Mouse (Mus musculus) CH12.LX (cell line): ENCODE measurements around the gene Cacna2d2. TPM values are rescaled to one million over a fixed set of nuclear protein-coding genes. Genes with fewer than 3 reads are reported as not detected.

Experiments
- DNase-seq: peaks from one replicate; pipeline ENCODE4 v3.0.0-alpha.2; 2013; ENCODE audit errors: extremely low read depth
- H3K27ac ChIP-seq: 2 replicates; pipeline ENCODE4 v1.5.1; 2012; ENCODE audit warnings: low read depth, mild to moderate bottlenecking, control low read depth, moderate library complexity; ENCODE audit not compliant: insufficient read depth
- H3K27me3 ChIP-seq: replicated peaks from 2 replicates; pipeline ENCODE3; 2012; ENCODE audit warnings: inconsistent platforms
- H3K36me3 ChIP-seq, 2 experiments: replicated peaks in 1 of 2; 2 replicates each; pipeline versions ENCODE3 to v1.6.1; 2012; ENCODE audit warnings: inconsistent platforms in 1 of 2, low read length in 1 of 2, mild to moderate bottlenecking in 1 of 2, mixed read lengths in 1 of 2, moderate library complexity in 1 of 2; ENCODE audit not compliant: control insufficient read depth in 1 of 2, insufficient read depth in 1 of 2
- H3K4me1 ChIP-seq, 2 experiments: 2 replicates each; pipeline ENCODE4 v1.6.1; 2012; ENCODE audit warnings: inconsistent platforms in 1 of 2, moderate library complexity in 1 of 2; ENCODE audit not compliant: insufficient read depth in 2 of 2, control insufficient read depth in 1 of 2
- H3K4me2 ChIP-seq: 2 replicates; pipeline ENCODE4 v1.6.1; 2012; ENCODE audit warnings: low read depth, mild to moderate bottlenecking, control low read depth; ENCODE audit not compliant: poor library complexity, insufficient read depth, severe bottlenecking
- H3K4me3 ChIP-seq, 3 experiments: fragments of 150-350 bp in 1 of 3; sonication (generic) in 1 of 3; replicated peaks in 1 of 3; 2 replicates each; pipeline versions ENCODE3 to v1.5.1; 2011 to 2012; ENCODE audit warnings: low read depth in 2 of 3, low read length in 2 of 3, mild to moderate bottlenecking in 2 of 3, moderate library complexity in 2 of 3, control low read depth in 1 of 3, improper control_type of control experiment in 1 of 3, inconsistent platforms in 1 of 3, mixed read lengths in 1 of 3; ENCODE audit not compliant: poor library complexity in 1 of 3
- H3K79me2 ChIP-seq: replicated peaks from 2 replicates; pipeline ENCODE4 v1.6.1; 2012; ENCODE audit warnings: mild to moderate bottlenecking, moderate library complexity; ENCODE audit not compliant: control insufficient read depth, poor library complexity, insufficient read depth, severe bottlenecking; ENCODE audit errors: extremely low read depth
- H3K9ac ChIP-seq: 2 replicates; pipeline ENCODE4 v1.6.1; 2012; ENCODE audit warnings: low read depth, mild to moderate bottlenecking, control low read depth, moderate library complexity; ENCODE audit not compliant: insufficient read depth
- H3K9me3 ChIP-seq: replicated peaks from 2 replicates; pipeline ENCODE3; 2012; ENCODE audit warnings: low read length, inconsistent platforms, mixed read lengths
- BHLHE40 ChIP-seq: IDR thresholded peaks from 2 replicates; pipeline ENCODE4 v1.6.1; 2011; ENCODE audit warnings: mild to moderate bottlenecking, low read depth, low read length, improper control_type of control experiment
- E2F4 ChIP-seq: IDR thresholded peaks from 2 replicates; pipeline ENCODE4 v1.6.1; 2011; ENCODE audit warnings: low read depth, low read length, improper control_type of control experiment; ENCODE audit not compliant: insufficient replicate concordance
- ELF1 ChIP-seq: IDR thresholded peaks from 2 replicates; pipeline ENCODE4 v1.6.1; 2014; ENCODE audit warnings: low read depth, mild to moderate bottlenecking, inconsistent platforms, low read length, improper control_type of control experiment
- EP300 ChIP-seq: IDR thresholded peaks from 2 replicates; pipeline ENCODE4 v1.6.1; 2011; ENCODE audit warnings: low read length, improper control_type of control experiment
- GABPA ChIP-seq: IDR thresholded peaks from 2 replicates; pipeline ENCODE4 v1.6.1; 2012; ENCODE audit warnings: low read depth, low read length, improper control_type of control experiment, inconsistent platforms; ENCODE audit not compliant: insufficient replicate concordance
- HCFC1 ChIP-seq: IDR thresholded peaks from 2 replicates; pipeline ENCODE4 v1.6.1; 2012; ENCODE audit warnings: low read depth, mild to moderate bottlenecking, inconsistent platforms, low read length, improper control_type of control experiment
- JUND ChIP-seq: conservative IDR thresholded peaks from 2 replicates; pipeline ENCODE4 v1.6.1; 2011; ENCODE audit warnings: low read depth, low read length, improper control_type of control experiment
- KAT2A ChIP-seq: IDR thresholded peaks from 2 replicates; pipeline ENCODE4 v1.6.1; 2012; ENCODE audit warnings: low read length, improper control_type of control experiment, inconsistent platforms; ENCODE audit not compliant: insufficient replicate concordance
- MAFK ChIP-seq: IDR thresholded peaks from 2 replicates; pipeline ENCODE4 v1.6.1; 2011; ENCODE audit warnings: low read length, improper control_type of control experiment; ENCODE audit not compliant: insufficient replicate concordance
- NELFE ChIP-seq: IDR thresholded peaks from 2 replicates; pipeline ENCODE4 v1.6.1; 2011; ENCODE audit warnings: low read depth, low read length, improper control_type of control experiment
- POLR2A ChIP-seq: IDR thresholded peaks from 2 replicates; pipeline ENCODE4 v1.6.1; 2011; ENCODE audit warnings: low read depth, mild to moderate bottlenecking, improper control_type of control experiment, low read length
- POLR2AphosphoS2 ChIP-seq: IDR thresholded peaks from 2 replicates; pipeline ENCODE4 v1.6.1; 2011; ENCODE audit warnings: low read depth, low read length, improper control_type of control experiment
- RAD21 ChIP-seq: IDR thresholded peaks from 2 replicates; pipeline ENCODE4 v1.6.1; 2011; ENCODE audit warnings: low read depth, mild to moderate bottlenecking, low read length, improper control_type of control experiment, moderate library complexity
- SIN3A ChIP-seq: IDR thresholded peaks from 2 replicates; pipeline ENCODE4 v1.6.1; 2012; ENCODE audit warnings: low read length, improper control_type of control experiment, inconsistent platforms
- UBTF ChIP-seq: IDR thresholded peaks from 2 replicates; pipeline ENCODE4 v1.6.1; 2012; ENCODE audit warnings: low read depth, mild to moderate bottlenecking, inconsistent platforms, low read length, improper control_type of control experiment, moderate library complexity
- USF2 ChIP-seq: conservative IDR thresholded peaks from 2 replicates; pipeline ENCODE4 v1.6.1; 2011; ENCODE audit warnings: low read depth, low read length, improper control_type of control experiment
- ZKSCAN1 ChIP-seq: IDR thresholded peaks from 2 replicates; pipeline ENCODE4 v1.6.1; 2012; ENCODE audit warnings: low read depth, inconsistent platforms, low read length, improper control_type of control experiment, borderline replicate concordance
- ZMIZ1 ChIP-seq: IDR thresholded peaks from 2 replicates; pipeline ENCODE4 v1.6.1; 2012; ENCODE audit warnings: low read depth, mild to moderate bottlenecking, inconsistent platforms, low read length, improper control_type of control experiment
- dilution Hi-C: fragments of 300-500 bp; cut with MboI; formaldehyde crosslinking; loops from 2 replicates; pipeline ENCODE4 v1.14.3; 2020; ENCODE audit warnings: low sequenced_read_pairs; ENCODE audit not compliant: extremely low pct_unique_long_range_greater_than_20kb, extremely low pct_ligation_motif_present
- in situ Hi-C: fragments of 300-500 bp; cut with MboI; formaldehyde crosslinking; loops from 3 replicates; pipeline ENCODE4 v1.14.3; 2019; ENCODE audit warnings: low sequenced_read_pairs, low pct_ligation_motif_present, low pct_unique_long_range_greater_than_20kb, mixed read lengths
- polyA plus RNA-seq: library from polyadenylated mRNA; unstranded; fragments of >175 nt; gene quantifications from 2 replicates; pipeline ENCODE4 v1.2.1, GENCODE M21; 2012; ENCODE audit warnings: low read depth; ENCODE audit not compliant: insufficient read length
- total RNA-seq, 2 experiments: library from RNA; depleted of rRNA; stranded (reverse); fragments of 300-350 nt in 1 of 2; fragments of >200 nt in 1 of 2; gene quantifications; 2 replicates each; pipeline ENCODE4 v1.2.3; 2012 to 2014

Gene Cacna2d2
- total and polyA plus RNA-seq, 3 experiments, result 0.04 TPM; not detected in 2

GRCm38 (mm10) chr9:107448805-107449517, 49.5 kb downstream of the Cacna2d2 start:
- H3K4me3 ChIP-seq, result no peak overlapping the region
- peaks cover 78% of the 10 kb centered on the region for H3K27me3 ChIP-seq
- H3K9ac ChIP-seq, result no peak overlapping the region
- no peak for DNase-seq
- TF ChIP-seq MAFK (no peak), ZMIZ1 (no peak), JUND (no peak), NELFE (no peak), POLR2A (no peak), ZKSCAN1 (no peak), USF2 (no peak), KAT2A (no peak), ELF1 (no peak)
- no peaks in the 10 kb centered on the region for H3K4me1 ChIP-seq
- no peaks in the 10 kb centered on the region for H3K36me3 ChIP-seq
- peaks cover 4% of the 10 kb centered on the region for H3K9me3 ChIP-seq
- no peak overlapping the region for H3K27ac ChIP-seq
- dilution Hi-C loops, result no loop called here
- in situ Hi-C loops, result no loop called here
- no peak overlapping the region for H3K4me2 ChIP-seq
- no peaks in the 10 kb centered on the region for H3K79me2 ChIP-seq

DNA sequence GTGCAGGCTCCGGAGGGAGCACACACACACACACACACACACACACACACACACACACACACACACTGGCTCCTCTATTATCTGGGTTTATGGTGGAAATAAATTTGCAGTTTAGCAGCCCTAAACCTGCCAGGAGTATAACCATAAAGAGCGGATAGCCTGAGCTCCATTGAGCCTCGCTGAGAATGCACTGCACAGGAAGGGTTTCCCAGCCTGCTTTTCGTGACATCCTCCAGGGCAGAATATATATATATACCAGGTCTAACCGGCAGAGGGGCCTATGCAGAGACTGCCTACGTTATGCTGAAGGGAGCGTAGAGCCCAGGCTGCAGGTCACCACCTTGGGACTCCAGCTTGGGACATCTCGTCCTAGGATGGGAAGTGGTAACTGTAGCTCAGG, 52.0 kb downstream of the Cacna2d2 start:
- no peak for DNase-seq
- H3K4me2 ChIP-seq, result no peak overlapping the region
- H3K27me3 ChIP-seq, result peaks cover 82% of the 10 kb centered on the region
- H3K36me3 ChIP-seq, result no peaks in the 10 kb centered on the region
- no peak overlapping the region for H3K4me3 ChIP-seq
- in situ Hi-C loops, result no loop called here
- H3K9me3 ChIP-seq, result peaks cover 4% of the 10 kb centered on the region
- no peaks in the 10 kb centered on the region for H3K79me2 ChIP-seq
- no peak overlapping the region for H3K9ac ChIP-seq
- dilution Hi-C loops, result no loop called here
- H3K4me1 ChIP-seq, result no peaks in the 10 kb centered on the region
- no peak for TF ChIP-seq E2F4
- TF ChIP-seq BHLHE40, result no peak
- no peak for TF ChIP-seq HCFC1
- TF ChIP-seq ZKSCAN1, result no peak
- TF ChIP-seq RAD21, result no peak
- TF ChIP-seq ZMIZ1, result no peak
- no peak for TF ChIP-seq SIN3A
- no peak for TF ChIP-seq POLR2A
- no peak for TF ChIP-seq POLR2AphosphoS2
- no peak for TF ChIP-seq GABPA
- no peak for TF ChIP-seq EP300
- TF ChIP-seq MAFK, result no peak
- TF ChIP-seq UBTF, result no peak
- no peak overlapping the region for H3K27ac ChIP-seq
